Mouse (Mus musculus): ENCODE data around the gene Ptpn7. TPM values are rescaled to one million over a fixed set of nuclear protein-coding genes. Genes with fewer than 3 reads are reported as not detected.

Ptpn7 gene
- total RNA-seq, 4 experiments from 2014 or later: 1.3 to 1.5 (median 1.3) TPM

- peak in 1 of 2 experiments; percentile 69 for DNase-seq (ENCODE audit: low spot score in 2 of 2)
These were observed 26.1 kb downstream of the Ptpn7 start for GRCm38 (mm10) chr1:135158633-135159032.

- peak in 1 of 2 experiments; percentile 74 for DNase-seq (ENCODE audit: low spot score in 2 of 2)
These were observed 26.6 kb downstream of the Ptpn7 start for GRCm38 (mm10) chr1:135159074-135159473.

- DNase-seq (ENCODE audit: low spot score in 2 of 2): no peak
These were observed 27.1 kb downstream of the Ptpn7 start for GRCm38 (mm10) chr1:135159556-135160123.

- DNase-seq (ENCODE audit: low spot score in 2 of 2): no peak
These were observed 28.0 kb downstream of the Ptpn7 start for GRCm38 (mm10) chr1:135160411-135161050.

DNA sequence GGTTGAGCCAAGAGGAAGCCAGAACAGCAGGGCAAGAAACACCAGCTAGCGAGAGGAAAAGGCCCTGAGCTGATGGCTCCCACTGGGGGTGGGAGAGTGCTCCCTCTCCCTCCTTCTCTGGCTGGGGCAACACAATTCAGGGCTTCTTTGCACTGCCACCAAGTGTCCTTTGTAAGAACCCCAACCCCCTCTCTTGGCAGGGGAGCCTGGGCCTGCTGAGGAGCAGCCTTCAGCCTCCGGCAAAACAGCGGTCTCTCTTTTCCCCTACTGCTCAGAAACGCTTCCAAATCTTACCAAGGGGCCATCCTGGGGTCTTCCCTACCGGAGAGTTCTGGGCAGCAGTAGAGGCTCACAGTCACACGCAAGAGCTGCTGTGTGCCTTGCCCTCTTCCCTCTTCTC is 30.2 kb downstream of the Ptpn7 start:
- peak in 1 of 2 experiments; percentile 73 for DNase-seq (ENCODE audit: low spot score in 2 of 2)

GRCm38 (mm10) chr1:135167435-135167834 is 34.9 kb downstream of the Ptpn7 start, which contains the start of gene Gpr37l1:
Gpr37l1 (minus strand) TSS chr1:135167681.
- no peak for DNase-seq (ENCODE audit: low spot score in 2 of 2)

- no peak for DNase-seq (ENCODE audit: low spot score in 2 of 2)
These were observed 36.1 kb downstream of the Ptpn7 start for GRCm38 (mm10) chr1:135168453-135169200.

DNA sequence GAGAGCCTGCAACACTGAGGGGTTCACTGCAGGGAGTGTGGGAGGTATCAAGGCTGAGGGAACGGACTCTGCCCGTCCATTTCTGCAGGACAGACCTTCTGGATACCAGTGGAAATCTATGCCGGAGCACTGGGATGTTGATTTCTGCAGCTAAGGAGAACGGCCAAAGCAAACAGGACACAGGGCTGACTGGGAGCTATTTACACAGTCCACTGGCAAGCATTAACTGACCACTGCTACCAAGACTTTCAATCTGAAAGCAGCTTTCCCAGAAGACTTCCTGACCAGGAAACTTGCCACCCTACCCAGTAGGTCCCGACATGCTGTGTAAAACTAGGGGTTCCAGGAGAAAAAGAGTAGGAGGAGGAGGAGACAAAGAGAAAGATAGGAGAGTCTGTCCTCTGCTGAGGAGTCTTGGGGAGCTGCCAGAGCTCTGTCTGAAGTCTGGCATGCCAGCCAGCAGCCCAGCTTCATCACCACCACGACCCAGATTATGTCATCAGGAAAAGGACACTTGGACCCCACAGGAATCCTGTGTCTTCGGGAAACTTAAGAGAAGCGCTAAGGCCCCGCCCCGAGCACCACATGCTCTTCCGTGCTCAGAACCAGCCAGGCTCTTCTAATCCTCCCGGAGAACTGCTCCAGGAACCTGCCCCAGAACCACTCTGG is 37.2 kb downstream of the Ptpn7 start:
- DNase-seq (ENCODE audit: low spot score in 2 of 2): no peak

DNA sequence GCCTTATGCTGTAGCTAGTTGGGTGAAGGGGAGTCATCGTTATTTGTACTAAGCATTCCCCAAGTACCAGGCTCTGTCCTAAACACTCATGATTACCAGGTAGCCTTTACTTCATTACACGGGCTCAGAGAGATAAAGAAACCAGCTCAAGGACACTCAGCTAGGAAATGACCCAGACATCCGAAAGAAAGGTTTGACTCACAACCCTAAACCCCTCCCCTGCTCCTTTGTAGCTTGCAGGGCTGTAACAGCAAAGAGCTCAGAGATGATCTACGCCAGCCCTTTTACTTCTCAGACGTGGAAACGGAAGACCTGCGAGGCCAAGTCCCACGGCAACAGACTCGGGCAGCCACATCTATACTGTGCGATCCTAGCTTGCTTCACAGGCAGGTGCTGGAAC is 37.8 kb downstream of the Ptpn7 start:
- DNase-seq (ENCODE audit: low spot score in 2 of 2): no peak

- DNase-seq (ENCODE audit: low spot score in 2 of 2): no peak
These were observed 38.7 kb downstream of the Ptpn7 start for GRCm38 (mm10) chr1:135171202-135171601.

- DNase-seq (ENCODE audit: low spot score in 2 of 2): no peak
These were observed 39.5 kb downstream of the Ptpn7 start for GRCm38 (mm10) chr1:135171984-135172383.

DNA sequence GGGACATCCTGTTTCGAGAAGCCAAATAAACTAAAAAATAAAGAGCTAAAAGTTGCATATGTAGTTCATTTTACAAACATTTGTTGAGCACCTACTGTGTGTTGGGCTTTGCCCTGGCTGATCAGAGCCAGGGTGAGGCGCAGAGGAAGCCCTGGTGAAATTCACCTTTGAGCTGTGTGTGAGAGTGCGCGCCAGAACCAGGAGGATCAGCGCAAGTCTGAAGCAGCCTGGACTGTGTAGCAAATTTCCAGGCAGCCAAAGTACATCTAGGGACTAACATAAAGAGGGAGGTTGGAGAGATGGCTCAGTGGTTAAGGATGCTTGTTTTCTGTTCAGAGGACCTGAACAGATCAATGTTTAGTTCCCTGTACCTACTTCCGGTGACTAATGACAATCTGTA is 40.8 kb downstream of the Ptpn7 start:
- DNase-seq (ENCODE audit: low spot score in 2 of 2): no peak

DNA sequence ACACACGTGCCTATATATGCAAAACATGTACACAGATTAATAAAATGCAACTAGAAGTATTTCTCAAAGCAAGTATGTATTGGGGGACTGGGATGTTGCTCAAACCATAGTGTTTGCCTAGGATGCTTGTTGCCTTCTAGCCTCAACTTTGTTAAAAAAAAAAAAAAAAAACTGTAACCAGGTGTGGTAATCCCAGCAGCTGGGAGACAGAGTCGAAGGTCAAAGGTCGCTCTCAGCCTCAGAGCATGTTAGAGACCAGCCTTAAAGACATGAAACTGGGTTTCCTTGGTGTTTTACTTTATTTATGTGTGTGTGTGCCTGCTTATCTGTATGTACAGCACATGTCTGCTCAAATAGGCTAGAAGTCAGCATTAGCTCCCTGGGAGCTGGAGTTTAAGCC is 42.7 kb downstream of the Ptpn7 start:
- no peak for DNase-seq (ENCODE audit: low spot score in 2 of 2)

GRCm38 (mm10) chr1:135177724-135178123 is 45.2 kb downstream of the Ptpn7 start:
- DNase-seq (ENCODE audit: low spot score in 2 of 2): no peak

DNA sequence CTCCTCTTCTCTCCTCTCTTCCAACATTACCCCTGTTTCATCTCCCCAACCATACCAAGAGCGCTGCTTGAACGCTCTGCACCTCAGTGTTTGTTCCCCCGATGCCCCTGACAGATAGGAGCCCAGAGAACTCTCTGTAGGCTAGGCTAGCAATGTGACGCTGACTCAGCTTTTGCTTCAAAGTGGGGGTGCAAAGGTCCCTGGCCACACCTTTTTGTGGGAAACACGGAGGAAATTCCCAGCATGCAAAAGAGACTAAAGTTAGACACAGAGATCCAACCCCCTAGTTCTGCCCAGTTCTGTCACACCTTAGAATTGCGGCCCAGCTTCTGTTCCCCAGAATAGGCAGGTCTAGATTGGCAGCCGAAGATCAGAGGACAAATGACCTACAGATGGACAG is 46.4 kb downstream of the Ptpn7 start:
- DNase-seq (ENCODE audit: low spot score in 2 of 2): no peak

GRCm38 (mm10) chr1:135180830-135181229 is 48.3 kb downstream of the Ptpn7 start:
- DNase-seq (ENCODE audit: low spot score in 2 of 2): no peak

DNA sequence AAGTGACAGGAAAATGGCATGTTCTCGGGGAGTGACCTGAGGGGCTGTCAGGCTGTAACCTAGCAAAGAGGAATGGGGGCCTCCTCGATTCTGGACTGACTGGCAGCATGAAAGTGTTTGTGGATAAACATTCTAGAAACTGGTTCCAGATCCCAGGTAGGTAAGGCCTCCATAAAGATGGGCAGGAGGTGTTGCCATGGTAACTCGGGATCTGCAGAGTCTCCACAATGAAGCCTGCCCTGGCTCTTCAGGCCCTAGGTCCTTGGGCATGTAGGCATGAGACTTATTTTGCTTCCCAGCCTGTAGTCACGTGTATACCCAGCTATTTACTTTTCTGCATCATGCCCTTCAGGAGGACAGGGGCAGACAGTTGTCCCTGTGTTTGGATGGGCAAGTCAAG is 48.8 kb downstream of the Ptpn7 start:
- DNase-seq (ENCODE audit: low spot score in 2 of 2): no peak

GRCm38 (mm10) chr1:135181880-135182623 is 49.6 kb downstream of the Ptpn7 start:
- no peak for DNase-seq (ENCODE audit: low spot score in 2 of 2)

GRCm38 (mm10) chr1:135182975-135183374 is 50.5 kb downstream of the Ptpn7 start:
- no peak for DNase-seq (ENCODE audit: low spot score in 2 of 2)

DNA sequence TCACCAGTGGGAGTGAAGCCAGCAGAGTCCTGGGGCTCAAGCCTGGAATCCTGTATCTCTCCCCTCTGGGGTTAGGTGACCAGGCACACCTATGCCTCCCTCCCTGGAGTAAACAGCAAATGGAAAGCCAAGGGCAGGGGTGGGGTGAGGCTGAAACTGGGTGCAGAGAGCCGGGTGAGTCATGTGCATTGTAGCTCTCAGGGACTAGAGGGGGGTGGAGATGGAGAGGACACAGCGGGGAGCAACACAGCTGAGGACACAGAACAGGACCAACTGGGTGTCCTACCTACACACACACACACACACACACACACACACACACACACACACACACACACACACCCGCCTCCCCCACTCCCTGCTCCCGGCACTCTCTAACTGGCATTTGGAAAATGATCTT is 50.9 kb downstream of the Ptpn7 start:
- no peak for DNase-seq (ENCODE audit: low spot score in 2 of 2)

- DNase-seq (ENCODE audit: low spot score in 2 of 2): no peak
These were observed 51.6 kb downstream of the Ptpn7 start for GRCm38 (mm10) chr1:135183941-135184570.
